Comparison of ENCODE assay signal across 17 mouse cellular contexts in genomic region chr7:100873197-100873596, GRCm38 (mm10). TPM values are rescaled to one million over a fixed set of nuclear protein-coding genes. Genes with fewer than 3 reads are reported as not detected.
"Had no signal": no experiment of that assay in that cellular context is flagged by ENCODE, and none has a peak within 500 bp of the region (broad histone marks: within the 10 kb centered on the region; RNA-seq: fewer than 3 reads in every experiment).

No protein-coding gene starts in this region.

- H3K4me1 ChIP-seq: neural tube, embryonic 13.5 days; neural tube, embryonic 15.5 days; stomach, embryonic 15.5 days had no signal

- H3K4me2 ChIP-seq: neural tube, embryonic 13.5 days; neural tube, embryonic 15.5 days; stomach, embryonic 15.5 days had no signal

- H3K9ac ChIP-seq: neural tube, embryonic 13.5 days; neural tube, embryonic 15.5 days; stomach, embryonic 15.5 days had no signal

- H3K27ac ChIP-seq: neural tube, embryonic 13.5 days; neural tube, embryonic 15.5 days; stomach, embryonic 15.5 days; stomach, postnatal 0 days had no signal

- DNase-seq: retina, postnatal 1 day; right cerebral cortex, adult 18-20 months; right cerebral cortex, postnatal 14 days; right cerebral cortex, postnatal 25 days; right cerebral cortex, postnatal 4 days; spleen, adult 18-20 months; thymus, adult 18-20 months; thymus, adult 2 months; thymus, postnatal 14 days; thymus, postnatal 25 days; thymus, postnatal 36 days; thymus, postnatal 4 days had no signal

- H3K4me3 ChIP-seq: neural tube, embryonic 13.5 days; neural tube, embryonic 15.5 days; stomach, embryonic 15.5 days had no signal

- H3K9me3 ChIP-seq: neural tube, embryonic 13.5 days; neural tube, embryonic 15.5 days; stomach, embryonic 15.5 days had no signal

- H3K27me3 ChIP-seq: neural tube, embryonic 13.5 days; neural tube, embryonic 15.5 days; stomach, embryonic 15.5 days had no signal

RNA-seq across cellular contexts. Expression of gene Arhgef17, which starts 58.7 kb away (rescaled TPM):
- total RNA-seq: neutrophil, adult 5-6 weeks had no signal
